Mouse (Mus musculus): ENCODE results near the gene Nup93.
A peak's percentile ranks its signal among the peaks of the same experiment; 100 is the strongest.

DNA sequence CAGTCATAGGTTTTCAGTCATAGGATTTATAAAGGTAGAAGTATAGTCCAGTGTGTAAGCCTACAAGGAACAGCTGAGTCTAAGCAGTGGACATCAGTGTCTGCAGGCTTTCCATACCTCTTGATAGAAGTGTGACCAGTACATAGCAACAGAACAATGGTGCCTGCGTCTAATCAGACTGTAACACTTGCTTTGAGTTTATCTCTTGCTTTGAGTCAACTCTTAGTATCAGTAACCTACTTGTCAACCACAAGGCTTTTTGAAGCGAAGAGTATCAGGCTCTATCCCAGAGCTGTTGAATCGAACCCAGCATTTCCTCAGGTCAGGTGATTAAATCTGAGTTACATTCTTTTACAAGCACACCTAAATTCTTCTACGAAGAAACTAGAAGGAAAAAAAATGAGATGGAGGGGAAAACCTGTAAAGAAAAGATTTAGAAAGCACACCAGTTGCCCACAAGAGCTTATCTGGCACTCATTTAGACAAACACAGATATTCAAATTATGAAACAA, 25.9 kb downstream of the Nup93 start:
- TF ChIP-seq CTCF (IDR thresholded peaks at IDR 0.05; ENCODE audit: low read depth) (no peak), EP300 (IDR thresholded peaks at IDR 0.05; ENCODE audit: low read depth) (peak; percentile 60; the same call in 1 of the 2 replicates)
